In genomic region chr3:135516891-135517290, GRCm38 (mm10) we compare ENCODE assay signal across 10 mouse cellular contexts. TPM values are rescaled to one million over a fixed set of nuclear protein-coding genes. Genes with fewer than 3 reads are reported as not detected.
DNase-seq lines count a peak whose midpoint lies in the region; ATAC-seq and TF ChIP-seq lines count a peak whose summit lies in the region.
"Had no signal": no experiment of that assay in that cellular context is flagged by ENCODE, and none has a peak within 500 bp of the region (broad histone marks: within the 10 kb centered on the region; RNA-seq: fewer than 3 reads in every experiment).

No protein-coding gene starts in this region.

- no peak overlapping the region for H3K27ac ChIP-seq in hindbrain, embryonic 11.5 days (ENCODE audit: low read depth, low read length)
- H3K27ac ChIP-seq in hindbrain, embryonic 12.5 days = no peak overlapping the region
- no peak overlapping the region for H3K27ac ChIP-seq in liver, embryonic 14.5 days
- no peak overlapping the region for H3K27ac ChIP-seq in stomach, postnatal 0 days (replicated peaks)
- H3K27ac ChIP-seq: neural tube, embryonic 13.5 days had no signal

- no peaks in the 10 kb centered on the region for H3K27me3 ChIP-seq in hindbrain, embryonic 11.5 days (ENCODE audit: control insufficient read depth, insufficient read depth, low read length)
- no peaks in the 10 kb centered on the region for H3K27me3 ChIP-seq in hindbrain, embryonic 12.5 days
- no peaks in the 10 kb centered on the region for H3K27me3 ChIP-seq in liver, embryonic 14.5 days (ENCODE audit: control insufficient read depth, insufficient read depth, low read length)
- H3K27me3 ChIP-seq in stomach, postnatal 0 days (ENCODE audit: control insufficient read depth, insufficient read depth, low read length) = no peaks in the 10 kb centered on the region
- H3K27me3 ChIP-seq: neural tube, embryonic 13.5 days had no signal

- no peak for DNase-seq in hindbrain, embryonic 11.5 days (ENCODE audit: low spot score)
- DNase-seq in adipocyte (ENCODE audit: low spot score) = peak; percentile 46
- peak; percentile 81 to 83 for DNase-seq in heart, adult 9 months (ENCODE audit: low spot score in 2 of 2)
- peak in 1 of 3 experiments; percentile 44 for DNase-seq in liver, embryonic 14.5 days (ENCODE audit: low read depth in 3 of 3, low spot score in 3 of 3)
- no peak for DNase-seq in stomach, postnatal 0 days (ENCODE audit: low spot score)
- no peak for DNase-seq in spleen, adult 12 weeks (ENCODE audit: low spot score)

- 0 out of 2 replicates have a peak, but pooled peaks have one; percentile 16 for ATAC-seq in hindbrain, embryonic 11.5 days (ENCODE audit: low FRiP score)
- ATAC-seq in hindbrain, embryonic 12.5 days (ENCODE audit: low FRiP score) = no peak
- peak; percentile 74 for ATAC-seq in liver, embryonic 14.5 days (ENCODE audit: insufficient read depth)
- peak; percentile 64; the same call in 1 of the 2 replicates for ATAC-seq in stomach, postnatal 0 days (ENCODE audit: low FRiP score, low TSS enrichment)
- ATAC-seq in megakaryocyte-erythroid progenitor cell, adult 5-6 weeks (replicated peaks; ENCODE audit: low FRiP score, low TSS enrichment, poor library complexity, severe bottlenecking) = no peak; the same call in 1 of the 2 replicates

- no peaks in the 10 kb centered on the region for H3K36me3 ChIP-seq in hindbrain, embryonic 11.5 days (ENCODE audit: control insufficient read depth, insufficient read depth, low read length)
- no peaks in the 10 kb centered on the region for H3K36me3 ChIP-seq in hindbrain, embryonic 12.5 days
- no peaks in the 10 kb centered on the region for H3K36me3 ChIP-seq in liver, embryonic 14.5 days (replicated peaks; ENCODE audit: control insufficient read depth, insufficient read depth, low read depth)
- H3K36me3 ChIP-seq in stomach, postnatal 0 days (ENCODE audit: control insufficient read depth, insufficient read depth, low read length) = no peaks in the 10 kb centered on the region
- H3K36me3 ChIP-seq: neural tube, embryonic 13.5 days had no signal

- H3K9me3 ChIP-seq in hindbrain, embryonic 11.5 days (ENCODE audit: control insufficient read depth, low read length) = no peaks in the 10 kb centered on the region
- no peaks in the 10 kb centered on the region for H3K9me3 ChIP-seq in hindbrain, embryonic 12.5 days (replicated peaks)
- no peaks in the 10 kb centered on the region for H3K9me3 ChIP-seq in liver, embryonic 14.5 days (ENCODE audit: control insufficient read depth, low read length)
- H3K9me3 ChIP-seq in stomach, postnatal 0 days (ENCODE audit: control insufficient read depth, low read length) = no peaks in the 10 kb centered on the region
- H3K9me3 ChIP-seq: neural tube, embryonic 13.5 days had no signal

- 72% methylated on average over 6 of the region's 6 CpGs for WGBS in hindbrain, embryonic 11.5 days
- WGBS in hindbrain, embryonic 12.5 days = 71% methylated on average over 6 of the region's 6 CpGs
- WGBS in liver, embryonic 14.5 days (ENCODE audit: insufficient replicate concordance) = 12% methylated on average over 6 of the region's 6 CpGs
- 27% methylated on average over 6 of the region's 6 CpGs for WGBS in stomach, postnatal 0 days

- no peak overlapping the region for H3K4me2 ChIP-seq in hindbrain, embryonic 11.5 days (replicated peaks; ENCODE audit: low read depth, low read length)
- no peak overlapping the region for H3K4me2 ChIP-seq in hindbrain, embryonic 12.5 days (replicated peaks)
- peak overlapping the region; percentile 8; the same call in 1 of the 2 replicates for H3K4me2 ChIP-seq in liver, embryonic 14.5 days (ENCODE audit: low read depth)
- no peak overlapping the region for H3K4me2 ChIP-seq in stomach, postnatal 0 days (replicated peaks; ENCODE audit: low read depth)
- H3K4me2 ChIP-seq: neural tube, embryonic 13.5 days had no signal

- H3K4me3 ChIP-seq in hindbrain, embryonic 11.5 days (ENCODE audit: low read depth, low read length) = no peak overlapping the region
- H3K4me3 ChIP-seq in hindbrain, embryonic 12.5 days = no peak overlapping the region
- no peak overlapping the region for H3K4me3 ChIP-seq in liver, embryonic 14.5 days (ENCODE audit: insufficient read depth in 1 of 2, low read depth in 2 of 2, low read length in 2 of 2)
- H3K4me3 ChIP-seq in stomach, postnatal 0 days (ENCODE audit: low read depth, low read length) = no peak overlapping the region
- H3K4me3 ChIP-seq: erythroblast, embryonic 14.5 days; neural tube, embryonic 13.5 days had no signal

- H3K9ac ChIP-seq in hindbrain, embryonic 11.5 days (ENCODE audit: low read depth, low read length) = no peak overlapping the region
- H3K9ac ChIP-seq in hindbrain, embryonic 12.5 days = no peak overlapping the region
- no peak overlapping the region for H3K9ac ChIP-seq in liver, embryonic 14.5 days (replicated peaks)
- no peak overlapping the region for H3K9ac ChIP-seq in stomach, postnatal 0 days (ENCODE audit: low read length)
- H3K9ac ChIP-seq: neural tube, embryonic 13.5 days had no signal

- TF ChIP-seq EP300 in liver, embryonic 14.5 days (IDR thresholded peaks at IDR 0.05; ENCODE audit: low read depth) = no peak
- no peak for TF ChIP-seq EP300 in stomach, postnatal 0 days (optimal IDR thresholded peaks at IDR 0.05)

- TF ChIP-seq CTCF in liver, embryonic 14.5 days (IDR thresholded peaks at IDR 0.05; ENCODE audit: low read depth) = no peak
- no peak for TF ChIP-seq CTCF in stomach, postnatal 0 days (IDR thresholded peaks at IDR 0.05; ENCODE audit: low read depth)

- H3K4me1 ChIP-seq in hindbrain, embryonic 11.5 days (replicated peaks; ENCODE audit: control insufficient read depth, insufficient read depth, low read length) = no peaks in the 10 kb centered on the region
- H3K4me1 ChIP-seq in hindbrain, embryonic 12.5 days = peaks cover 4% of the 10 kb centered on the region; the same call in 1 of the 2 replicates
- peaks cover 6 to 8% of the 10 kb centered on the region in 2 experiments for H3K4me1 ChIP-seq in liver, embryonic 14.5 days (replicated peaks; ENCODE audit: control insufficient read depth in 2 of 2, insufficient read depth in 2 of 2, low read length in 1 of 2)
- 0 out of 2 replicates have a peak, but pooled peaks cover 2% of the 10 kb centered on the region for H3K4me1 ChIP-seq in stomach, postnatal 0 days (replicated peaks; ENCODE audit: control insufficient read depth, insufficient read depth)

RNA-seq across cellular contexts. Expression of gene Manba, which starts 31.5 kb away (rescaled TPM):
- polyA plus RNA-seq in hindbrain, embryonic 11.5 days (2014; fragmentation: Nextera tagmentation; extraction: Ambion mirVana) = 3.7 and 4.8 TPM in 2 replicates
- polyA plus RNA-seq in hindbrain, embryonic 12.5 days (2016; fragmentation: Nextera tagmentation; extraction: Ambion mirVana) = 5.7 and 6.1 TPM in 2 replicates
- polyA plus RNA-seq in liver, embryonic 14.5 days (2012; rRNA removed) = 1.5 and 2.2 TPM in 2 replicates
- 4.9 and 5.7 TPM in 2 replicates for polyA plus RNA-seq in liver, embryonic 14.5 days (2014; fragmentation: Nextera tagmentation; extraction: Ambion mirVana)
- polyA plus RNA-seq in stomach, postnatal 0 days (2015; fragmentation: Nextera tagmentation; extraction: Ambion mirVana) = 11.8 and 12.8 TPM in 2 replicates
- 7.0 and 10.7 TPM in 2 replicates for total RNA-seq in megakaryocyte-erythroid progenitor cell, adult 5-6 weeks (2014; fragmentation: Nextera tagmentation)
- 16.4 and 22.3 TPM in 2 replicates for total RNA-seq in megakaryocyte-erythroid progenitor cell, adult 5-6 weeks (2017)
- polyA plus RNA-seq: erythroblast, embryonic 14.5 days had no signal

Comparison
In these comparisons a context has a peak if more than half of its experiments do, and no peak if none do; other contexts are left out.
1. ATAC-seq: peak in hindbrain, embryonic 11.5 days (single experiment), liver, embryonic 14.5 days (single experiment) and stomach, postnatal 0 days (single experiment); none in hindbrain, embryonic 12.5 days (single experiment) and megakaryocyte-erythroid progenitor cell, adult 5-6 weeks (single experiment).
2. DNase-seq: peak in adipocyte (single experiment) and heart, adult 9 months (2 of 2); none in hindbrain, embryonic 11.5 days (single experiment), stomach, postnatal 0 days (single experiment) and spleen, adult 12 weeks (single experiment).